Mouse (Mus musculus) embryonic facial prominence, embryonic 14.5 days (tissue): ENCODE measurements around the gene Prkcd. TPM values are rescaled to one million over a fixed set of nuclear protein-coding genes. Genes with fewer than 3 reads are reported as not detected.

Experiments
- ATAC-seq: fragments of 200-750 bp; cut with Nextera tagmentation; 2 replicates; pipeline ENCODE4 v1.8.0; 2017; ENCODE audit warnings: low read depth, moderate number of reproducible peaks, moderate TSS enrichment
- DNase-seq: peaks from one replicate; pipeline ENCODE4 v3.0.0-alpha.2; 2015; ENCODE audit warnings: low spot score
- H3K27ac ChIP-seq: fragments of 300-500 bp; sonication (generic); replicated peaks from 2 replicates; pipeline ENCODE4 v1.5.1; 2014; ENCODE audit warnings: low read depth, mild to moderate bottlenecking, low read length, moderate library complexity
- H3K27me3 ChIP-seq: fragments of 300-500 bp; sonication (generic); replicated peaks from 2 replicates; pipeline ENCODE4 v1.6.1; 2014; ENCODE audit warnings: low read length; ENCODE audit not compliant: control insufficient read depth, insufficient read depth
- H3K36me3 ChIP-seq: fragments of 300-500 bp; sonication (generic); 2 replicates; pipeline ENCODE4 v1.6.1; 2014; ENCODE audit warnings: low read length, mixed read lengths; ENCODE audit not compliant: control insufficient read depth, insufficient read depth
- H3K4me1 ChIP-seq: fragments of 300-500 bp; sonication (generic); 2 replicates; pipeline ENCODE4 v1.6.1; 2014; ENCODE audit warnings: antibody characterized with exemption, low read length; ENCODE audit not compliant: control insufficient read depth, insufficient read depth
- H3K4me2 ChIP-seq: fragments of 300-500 bp; sonication (generic); 2 replicates; pipeline ENCODE4 v1.6.1; 2014; ENCODE audit warnings: low read depth, mild to moderate bottlenecking, low read length, moderate library complexity, mixed read lengths
- H3K4me3 ChIP-seq: fragments of 300-500 bp; sonication (generic); 2 replicates; pipeline ENCODE4 v1.5.1; 2014; ENCODE audit warnings: low read depth, mild to moderate bottlenecking, low read length
- H3K9ac ChIP-seq: fragments of 300-500 bp; sonication (generic); 2 replicates; pipeline ENCODE4 v1.6.1; 2014; ENCODE audit warnings: low read depth, mild to moderate bottlenecking, low read length, moderate library complexity, mixed read lengths
- H3K9me3 ChIP-seq: fragments of 300-500 bp; sonication (generic); 2 replicates; pipeline ENCODE4 v1.6.1; 2016; ENCODE audit warnings: low read length; ENCODE audit not compliant: control insufficient read depth
- WGBS: fragments of 180-500 bp; shearing (Covaris S2); extraction: QIAGEN DNeasy Blood & Tissue Kit; methylation state at CpG from one replicate; pipeline ENCODE4 v1.1.7; 2014; 5-methylcytosine and 5-hydroxymethylcytosine counted together
- polyA plus RNA-seq: library from polyadenylated mRNA; unstranded; fragments of >200 nt; fragmentation: Nextera tagmentation; extraction: Ambion mirVana; gene quantifications from 2 replicates; pipeline ENCODE4 v1.2.1, GENCODE M21; 2014

Prkcd gene
- polyA plus RNA-seq, 1 experiment from 2014 or later, result 42.5 TPM

DNA sequence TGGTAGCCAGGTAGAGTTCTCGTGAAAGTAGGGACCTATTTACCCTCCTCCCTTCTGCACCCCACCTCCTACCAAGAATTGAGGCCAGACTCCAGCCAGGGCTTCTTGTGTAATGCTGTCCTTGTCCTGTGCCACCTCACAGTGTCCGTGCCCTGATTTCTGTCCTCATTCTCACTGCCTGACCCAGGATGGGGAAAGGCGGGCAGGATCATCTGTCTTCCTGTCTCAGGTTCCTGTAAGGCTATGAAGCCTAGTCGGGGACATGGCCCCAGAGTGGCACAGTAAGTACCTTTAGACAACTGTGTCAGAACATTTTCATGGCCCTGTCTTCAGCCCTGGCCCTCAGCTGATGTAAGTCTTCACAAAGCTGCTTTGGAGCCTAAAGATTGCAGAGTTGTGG, 12.7 kb upstream of the Prkcd start:
- H3K9me3 ChIP-seq, result no peaks in the 10 kb centered on the region
- H3K27ac ChIP-seq, result no peak overlapping the region
- no peak overlapping the region for H3K9ac ChIP-seq
- 74% methylated on average over 4 of the region's 4 CpGs for WGBS
- no peaks in the 10 kb centered on the region for H3K27me3 ChIP-seq
- H3K4me3 ChIP-seq, result no peak overlapping the region
- H3K4me1 ChIP-seq, result peaks cover 11% of the 10 kb centered on the region; the same call in 1 of the 2 replicates
- H3K36me3 ChIP-seq, result no peaks in the 10 kb centered on the region
- H3K4me2 ChIP-seq, result no peak overlapping the region
- ATAC-seq (no peak), DNase-seq (no peak)

DNA sequence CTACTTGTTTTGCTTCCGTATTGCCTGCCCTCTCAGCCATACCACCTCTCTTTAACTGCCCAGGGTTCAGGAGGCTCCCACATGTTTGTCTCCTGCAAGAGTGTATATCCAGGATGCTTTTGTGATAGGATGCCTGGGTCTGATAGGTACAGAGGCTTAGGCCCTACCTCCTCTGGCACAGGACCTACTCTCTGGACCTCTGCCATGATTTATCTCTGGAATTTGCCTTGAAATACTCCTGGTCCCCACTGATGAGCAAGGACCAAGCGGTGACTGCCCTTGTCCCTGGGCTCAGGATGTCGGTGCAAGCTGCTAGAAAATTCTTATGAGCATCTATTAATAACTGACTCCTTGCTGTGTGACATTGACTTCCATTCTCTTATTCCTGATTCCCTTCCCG, 12.0 kb upstream of the Prkcd start:
- Histone ChIP-seq H3K27ac (no peak overlapping the region), H3K27me3 (no peaks in the 10 kb centered on the region), H3K9ac (no peak overlapping the region), H3K9me3 (no peaks in the 10 kb centered on the region), H3K4me1 (peaks cover 11% of the 10 kb centered on the region; the same call in 1 of the 2 replicates), H3K36me3 (no peaks in the 10 kb centered on the region), H3K4me3 (no peak overlapping the region), H3K4me2 (no peak overlapping the region)
- ATAC-seq, result no peak
- DNase-seq, result no peak
- 88% methylated on average over 4 of the region's 4 CpGs for WGBS

DNA sequence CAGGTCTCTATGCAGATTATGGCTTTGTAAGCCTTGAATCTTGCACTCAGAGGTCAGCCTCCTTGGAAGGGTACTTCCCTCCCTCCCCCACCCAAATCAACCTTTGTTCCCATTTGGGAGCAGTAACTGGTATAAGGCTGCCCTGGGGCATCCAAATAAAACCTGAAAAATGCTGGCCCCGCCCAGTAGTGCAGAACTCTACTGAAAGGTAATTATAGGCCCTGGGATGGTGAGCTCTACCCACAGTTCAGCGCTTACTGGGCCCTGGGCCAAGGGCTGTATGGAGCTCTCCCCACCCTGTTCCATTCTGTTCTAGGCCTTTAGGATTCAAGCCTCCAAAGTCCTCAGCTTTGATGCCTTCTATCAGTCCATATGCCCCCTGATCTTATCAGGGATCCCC, 11.1 kb upstream of the Prkcd start:
- ATAC-seq (peak; percentile 85; the same call in 1 of the 2 replicates), DNase-seq (peak; percentile 81)
- Histone ChIP-seq H3K9me3 (no peaks in the 10 kb centered on the region), H3K27ac (no peak overlapping the region), H3K9ac (no peak overlapping the region), H3K4me2 (no peak overlapping the region), H3K4me3 (no peak overlapping the region), H3K36me3 (no peaks in the 10 kb centered on the region), H3K4me1 (peaks cover 11% of the 10 kb centered on the region; the same call in 1 of the 2 replicates), H3K27me3 (no peaks in the 10 kb centered on the region)
- 60% methylated on average over 2 of the region's 2 CpGs for WGBS

DNA sequence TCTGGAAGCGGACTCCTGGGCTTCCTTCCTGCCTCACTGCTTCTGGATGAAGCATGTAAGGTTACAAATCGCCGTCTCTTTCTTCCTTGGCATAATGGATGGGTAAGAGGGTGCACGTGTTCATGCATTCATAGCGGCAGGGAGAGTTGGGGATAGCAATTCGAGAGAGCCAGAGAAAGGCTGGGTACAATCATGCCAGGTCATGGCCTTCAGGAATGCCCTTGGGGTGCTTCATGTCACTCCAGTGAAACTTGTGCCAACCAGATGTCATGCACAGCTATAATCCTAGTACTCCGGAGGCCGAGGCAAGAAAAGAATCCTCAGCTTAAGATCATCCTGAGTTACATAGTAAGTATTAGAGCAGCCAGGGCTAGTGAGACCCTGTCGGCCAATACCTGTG, 10.5 kb upstream of the Prkcd start:
- no peak overlapping the region for H3K4me3 ChIP-seq
- no peak overlapping the region for H3K9ac ChIP-seq
- no peak for ATAC-seq
- H3K27ac ChIP-seq, result no peak overlapping the region
- H3K36me3 ChIP-seq, result no peaks in the 10 kb centered on the region
- H3K27me3 ChIP-seq, result no peaks in the 10 kb centered on the region
- 65% methylated on average over 9 of the region's 9 CpGs for WGBS
- H3K4me1 ChIP-seq, result peaks cover 13% of the 10 kb centered on the region; the same call in 1 of the 2 replicates
- H3K9me3 ChIP-seq, result no peaks in the 10 kb centered on the region
- H3K4me2 ChIP-seq, result no peak overlapping the region
- DNase-seq, result no peak

DNA sequence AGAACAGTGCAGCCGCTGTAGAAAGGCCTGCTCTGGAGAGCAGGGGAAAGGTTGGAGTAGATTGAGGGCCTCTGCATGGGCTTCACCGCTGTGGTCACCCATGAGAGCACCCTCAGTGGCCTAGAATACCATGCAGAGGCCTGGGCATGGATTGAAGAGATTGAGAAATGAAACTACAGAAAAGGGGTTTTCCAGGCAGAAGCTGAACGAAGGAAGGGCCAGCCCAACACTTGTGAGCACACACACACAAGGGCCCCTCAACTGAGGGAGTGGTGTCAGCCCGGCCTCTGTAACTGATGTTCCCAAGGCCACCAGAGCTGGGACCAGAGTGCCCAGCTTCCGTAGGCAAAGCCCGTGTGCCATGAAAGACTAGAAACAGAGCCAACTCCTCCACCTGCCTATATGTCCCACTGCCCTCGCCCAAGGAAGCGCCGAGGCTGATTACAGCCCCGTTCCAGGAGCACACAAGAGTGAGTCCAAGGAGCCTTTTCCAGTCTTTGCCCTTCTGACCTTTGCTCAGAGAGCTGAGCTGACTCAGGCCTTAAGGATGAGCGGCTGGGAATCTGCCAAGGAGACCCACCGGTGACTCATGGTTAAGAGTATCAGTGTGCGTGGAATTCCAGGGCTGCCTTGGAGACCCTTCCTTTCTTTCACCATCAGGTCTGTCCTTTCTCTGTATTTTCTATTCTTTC, 9.4 kb upstream of the Prkcd start:
- no peak overlapping the region for H3K4me2 ChIP-seq
- H3K27me3 ChIP-seq, result no peaks in the 10 kb centered on the region
- no peaks in the 10 kb centered on the region for H3K36me3 ChIP-seq
- H3K27ac ChIP-seq, result no peak overlapping the region
- ATAC-seq (no peak), DNase-seq (no peak)
- no peaks in the 10 kb centered on the region for H3K9me3 ChIP-seq
- peaks cover 14% of the 10 kb centered on the region; the same call in 1 of the 2 replicates for H3K4me1 ChIP-seq
- H3K4me3 ChIP-seq, result no peak overlapping the region
- H3K9ac ChIP-seq, result no peak overlapping the region
- 81% methylated on average over 13 of the region's 13 CpGs for WGBS

DNA sequence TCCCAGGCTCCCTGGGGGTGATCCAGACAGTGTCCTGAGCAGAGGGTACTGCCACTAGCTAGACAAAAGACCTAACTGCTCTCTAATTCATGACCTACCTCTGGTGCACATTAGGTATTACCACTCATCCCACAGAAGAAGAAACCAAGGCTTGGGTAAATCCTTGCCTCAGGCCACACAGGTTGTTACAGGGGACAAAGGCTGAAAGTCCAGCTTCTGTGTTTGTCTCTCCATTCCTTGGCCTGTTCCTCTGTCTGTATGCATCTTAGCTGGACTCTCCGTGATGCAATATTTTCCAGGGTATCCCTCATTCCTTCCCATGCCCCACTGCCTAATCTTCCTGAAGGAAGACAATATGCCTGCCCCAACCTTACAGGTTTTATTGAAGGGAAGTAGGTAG, 8.4 kb upstream of the Prkcd start:
- Histone ChIP-seq H3K4me2 (no peak overlapping the region), H3K4me1 (peaks cover 14% of the 10 kb centered on the region; the same call in 1 of the 2 replicates), H3K9ac (no peak overlapping the region), H3K9me3 (no peaks in the 10 kb centered on the region), H3K27ac (no peak overlapping the region), H3K4me3 (no peak overlapping the region), H3K36me3 (no peaks in the 10 kb centered on the region), H3K27me3 (no peaks in the 10 kb centered on the region)
- WGBS, result 89% methylated on average over 1 of the region's 1 CpGs
- no peak for DNase-seq
- no peak for ATAC-seq

DNA sequence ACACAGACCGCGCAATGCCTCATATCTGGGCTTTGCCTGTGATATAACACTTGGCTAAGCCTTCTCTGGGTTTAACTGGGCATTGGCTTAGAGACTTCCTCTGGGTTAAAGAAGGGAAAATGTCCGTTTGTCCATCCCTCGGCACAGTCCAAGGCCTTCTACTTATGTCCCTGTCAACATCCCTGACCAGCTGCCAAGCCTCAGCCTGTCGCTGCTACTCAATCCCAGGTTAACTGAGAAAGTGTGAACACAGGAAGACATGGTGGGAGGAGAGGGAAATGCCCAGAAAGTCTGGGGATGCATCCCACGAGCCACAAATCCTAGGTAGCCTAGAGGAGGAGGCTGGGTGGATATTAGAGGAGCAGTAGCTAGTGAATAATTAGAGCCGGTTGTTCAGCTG, 7.7 kb upstream of the Prkcd start:
- Histone ChIP-seq H3K9ac (no peak overlapping the region), H3K4me3 (no peak overlapping the region), H3K27me3 (no peaks in the 10 kb centered on the region), H3K4me2 (no peak overlapping the region), H3K27ac (no peak overlapping the region), H3K36me3 (no peaks in the 10 kb centered on the region), H3K4me1 (peaks cover 14% of the 10 kb centered on the region; the same call in 1 of the 2 replicates), H3K9me3 (no peaks in the 10 kb centered on the region)
- ATAC-seq (no peak), DNase-seq (no peak)
- WGBS, result 71% methylated on average over 7 of the region's 7 CpGs

DNA sequence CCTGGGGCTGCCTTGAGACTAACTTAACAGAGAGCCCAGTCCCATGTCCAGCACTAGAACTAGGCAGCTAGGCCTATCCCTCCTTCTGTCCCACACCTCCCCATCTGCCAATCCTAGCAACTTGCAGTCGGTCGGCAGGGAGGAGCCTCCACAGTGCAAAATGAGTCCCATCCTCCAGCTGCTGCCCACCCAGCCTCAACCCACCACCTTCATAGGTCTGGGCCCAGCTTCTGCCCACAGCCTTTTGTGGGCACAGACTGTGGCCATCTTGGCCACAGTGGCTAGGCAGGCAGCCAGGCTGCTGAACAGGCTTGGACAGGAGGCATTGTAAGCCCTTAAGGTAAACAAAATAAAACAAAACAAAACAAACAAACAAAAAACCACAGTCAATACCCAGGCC, 5.8 kb upstream of the Prkcd start:
- peak overlapping the region; percentile 33; the same call in 1 of the 2 replicates for H3K27ac ChIP-seq

More for the DNA sequence above, 5.8 kb upstream of the Prkcd start:
- Histone ChIP-seq H3K9me3 (no peaks in the 10 kb centered on the region), H3K36me3 (no peaks in the 10 kb centered on the region), H3K27me3 (no peaks in the 10 kb centered on the region), H3K4me1 (peaks cover 7% of the 10 kb centered on the region), H3K4me3 (no peak overlapping the region), H3K9ac (no peak overlapping the region), H3K4me2 (no peak overlapping the region)
- ATAC-seq (peak; percentile 19; the same call in 1 of the 2 replicates), DNase-seq (peak; percentile 33)
- 65% methylated on average over 2 of the region's 2 CpGs for WGBS
